Mouse (Mus musculus): Measurements from ENCODE around the gene B630019K06Rik. TPM values are rescaled to one million over a fixed set of nuclear protein-coding genes. Genes with fewer than 3 reads are reported as not detected.

The B630019K06Rik gene
- polyA plus RNA-seq, 1 experiment from 2014 or later, result 0.99 TPM

Other genes starting within 250 kb of the B630019K06Rik start
- not detected in 3 replicates for gene Ssxb8, start 201.5 kb upstream of the B630019K06Rik start, polyA plus RNA-seq (2018)
- not detected in 3 replicates for gene Ssx9, start 143.9 kb upstream of the B630019K06Rik start, polyA plus RNA-seq (2018)
- not detected in 3 replicates for gene Ssxb5, start 88.7 kb upstream of the B630019K06Rik start, polyA plus RNA-seq (2018)
- not detected in 3 replicates for gene Gm6592, start 48.4 kb upstream of the B630019K06Rik start, polyA plus RNA-seq (2018)
- gene Gm5751, start 18.1 kb upstream of the B630019K06Rik start, polyA plus RNA-seq (2018), result not detected in 3 replicates
- not detected in 3 replicates for gene Fthl17b, start 70.6 kb downstream of the B630019K06Rik start, polyA plus RNA-seq (2018)
- not detected in 3 replicates for gene Fthl17c, start 84.2 kb downstream of the B630019K06Rik start, polyA plus RNA-seq (2018)
- gene Fthl17d, start 94.4 kb downstream of the B630019K06Rik start, polyA plus RNA-seq (2018), result not detected in 3 replicates
- gene Fthl17e, start 141.1 kb downstream of the B630019K06Rik start, polyA plus RNA-seq (2018), result not detected in 3 replicates
- not detected in 3 replicates for gene Fthl17f, start 170.6 kb downstream of the B630019K06Rik start, polyA plus RNA-seq (2018)
- gene 4930402K13Rik, start 212.2 kb downstream of the B630019K06Rik start, polyA plus RNA-seq (2018), result not detected in 3 replicates

All from macrophage (primary cell).